Mouse (Mus musculus): ENCODE data around the gene Sipa1.

Gene Sipa1

DNA sequence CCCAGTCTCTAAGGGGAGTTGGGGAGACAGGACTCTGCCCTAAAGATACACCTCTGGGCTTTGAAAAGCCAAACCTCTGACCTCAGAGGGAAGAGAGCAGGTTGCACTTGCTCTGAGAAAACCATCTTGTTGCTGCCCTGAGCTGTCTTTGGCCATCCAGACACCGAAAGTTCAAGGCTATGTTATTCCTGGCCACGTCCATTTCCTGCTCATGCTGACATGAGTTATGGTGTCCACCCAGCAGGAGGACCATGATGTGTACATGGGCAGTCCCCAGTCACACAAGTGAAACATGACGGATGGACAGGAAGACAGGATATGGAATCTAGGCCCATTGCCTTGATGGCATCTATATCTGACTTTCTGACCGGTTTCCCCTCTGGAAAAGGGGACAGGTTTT, 16.9 kb upstream of the Sipa1 start:
- peaks cover 13% of the 10 kb centered on the region for H3K4me1 ChIP-seq (replicated peaks; ENCODE audit: low read depth, low read length)
- H3K36me3 ChIP-seq (ENCODE audit: insufficient read depth, low read length), result peaks cover 97% of the 10 kb centered on the region
- TF ChIP-seq CTCF (conservative IDR thresholded peaks at IDR 0.05; ENCODE audit: low read length) (no peak), NANOG (IDR thresholded peaks at IDR 0.05; ENCODE audit: borderline replicate concordance, low read length) (no peak), POU5F1 (IDR thresholded peaks at IDR 0.05; ENCODE audit: borderline replicate concordance, low read length) (no peak)
- H3K4me3 ChIP-seq (replicated peaks; ENCODE audit: low read length), result no peak overlapping the region
- no peaks in the 10 kb centered on the region for H3K27me3 ChIP-seq (ENCODE audit: insufficient read depth, low read length)
- H3K9me3 ChIP-seq (ENCODE audit: low read length), result no peaks in the 10 kb centered on the region

DNA sequence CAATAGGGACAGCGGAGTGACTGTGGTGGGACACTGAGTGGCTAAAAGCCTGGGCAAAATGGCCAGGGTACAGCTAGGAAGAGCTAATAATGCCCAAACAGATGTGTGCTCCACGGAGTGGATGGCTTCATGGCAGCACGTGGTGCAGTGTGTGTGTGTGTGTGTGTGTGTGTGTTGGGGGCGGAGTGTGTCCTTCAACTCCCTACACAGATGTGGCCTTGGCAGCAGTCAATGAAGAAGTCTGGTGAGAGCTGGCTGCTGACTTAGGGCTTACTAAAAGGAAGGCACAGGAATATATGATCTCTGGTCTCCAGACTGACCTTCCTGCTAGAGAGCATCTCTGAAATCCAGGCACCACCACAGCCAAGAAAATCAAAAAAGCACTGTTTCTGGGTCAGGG, 4.9 kb upstream of the Sipa1 start:
- TF ChIP-seq NANOG (IDR thresholded peaks at IDR 0.05; ENCODE audit: borderline replicate concordance, low read length) (no peak), POU5F1 (IDR thresholded peaks at IDR 0.05; ENCODE audit: borderline replicate concordance, low read length) (no peak), CTCF (conservative IDR thresholded peaks at IDR 0.05; ENCODE audit: low read length) (no peak)
- peaks cover 41% of the 10 kb centered on the region for H3K4me1 ChIP-seq (replicated peaks; ENCODE audit: low read depth, low read length)
- H3K27me3 ChIP-seq (ENCODE audit: insufficient read depth, low read length), result no peaks in the 10 kb centered on the region
- H3K4me3 ChIP-seq (replicated peaks; ENCODE audit: low read length), result no peak overlapping the region
- peaks cover 88% of the 10 kb centered on the region for H3K36me3 ChIP-seq (ENCODE audit: insufficient read depth, low read length)
- H3K9me3 ChIP-seq (ENCODE audit: low read length), result no peaks in the 10 kb centered on the region

DNA sequence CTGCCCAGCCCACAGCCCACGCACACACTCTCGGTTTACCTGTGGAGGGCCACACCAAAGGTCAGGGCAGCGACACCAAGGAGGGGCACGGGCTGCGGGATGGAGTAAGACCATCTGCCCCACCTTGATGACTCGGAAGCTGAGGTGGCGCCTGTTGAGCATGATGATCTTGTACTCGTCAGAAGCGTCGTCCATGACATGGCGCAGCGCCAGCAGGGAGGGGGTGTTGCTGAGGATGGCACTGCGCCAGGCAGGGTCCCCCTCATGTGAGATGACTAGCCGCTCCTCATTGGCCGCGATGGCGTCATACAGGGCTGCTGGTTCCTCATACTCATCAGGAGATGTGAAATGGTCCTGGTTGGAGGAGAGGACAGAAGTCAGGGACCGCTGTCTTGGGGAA, 2.9 kb upstream of the Sipa1 start:
- Histone ChIP-seq H3K27me3 (ENCODE audit: insufficient read depth, low read length) (peaks cover 4% of the 10 kb centered on the region; the same call in 1 of the 2 replicates), H3K9me3 (ENCODE audit: low read length) (no peaks in the 10 kb centered on the region), H3K36me3 (ENCODE audit: insufficient read depth, low read length) (peaks cover 68% of the 10 kb centered on the region), H3K4me1 (replicated peaks; ENCODE audit: low read depth, low read length) (peaks cover 56% of the 10 kb centered on the region), H3K4me3 (replicated peaks; ENCODE audit: low read length) (peak overlapping the region; percentile 26; the same call in 1 of the 2 replicates)
- TF ChIP-seq POU5F1 (IDR thresholded peaks at IDR 0.05; ENCODE audit: borderline replicate concordance, low read length), result no peak
- TF ChIP-seq CTCF (conservative IDR thresholded peaks at IDR 0.05; ENCODE audit: low read length), result no peak

DNA sequence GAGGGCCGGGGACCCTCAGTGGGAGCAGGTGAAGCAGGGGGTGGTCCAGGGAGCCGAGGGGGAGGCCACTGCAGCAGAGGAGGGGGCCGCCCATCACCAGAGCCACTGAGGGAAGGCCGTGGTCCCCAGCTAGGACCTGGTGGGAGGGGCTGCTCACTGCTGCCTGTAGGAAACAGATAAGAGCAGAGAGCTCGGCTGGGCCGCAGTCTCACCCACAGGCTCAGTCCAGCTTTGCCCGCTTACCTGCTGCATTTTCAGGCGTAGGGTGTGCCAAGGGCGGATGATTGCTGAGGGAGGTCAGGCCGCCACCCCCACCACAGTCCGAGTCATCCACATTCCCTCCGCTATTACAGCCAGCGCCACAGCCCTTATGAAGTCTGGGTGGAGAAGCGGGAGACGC, 2.0 kb upstream of the Sipa1 start:
- Histone ChIP-seq H3K27me3 (ENCODE audit: insufficient read depth, low read length) (peaks cover 12% of the 10 kb centered on the region), H3K4me1 (replicated peaks; ENCODE audit: low read depth, low read length) (peaks cover 65% of the 10 kb centered on the region), H3K36me3 (ENCODE audit: insufficient read depth, low read length) (peaks cover 59% of the 10 kb centered on the region), H3K4me3 (replicated peaks; ENCODE audit: low read length) (peak overlapping the region; percentile 43), H3K9me3 (ENCODE audit: low read length) (no peaks in the 10 kb centered on the region)
- TF ChIP-seq POU5F1 (IDR thresholded peaks at IDR 0.05; ENCODE audit: borderline replicate concordance, low read length) (no peak), NANOG (IDR thresholded peaks at IDR 0.05; ENCODE audit: borderline replicate concordance, low read length) (no peak), CTCF (conservative IDR thresholded peaks at IDR 0.05; ENCODE audit: low read length) (no peak)

DNA sequence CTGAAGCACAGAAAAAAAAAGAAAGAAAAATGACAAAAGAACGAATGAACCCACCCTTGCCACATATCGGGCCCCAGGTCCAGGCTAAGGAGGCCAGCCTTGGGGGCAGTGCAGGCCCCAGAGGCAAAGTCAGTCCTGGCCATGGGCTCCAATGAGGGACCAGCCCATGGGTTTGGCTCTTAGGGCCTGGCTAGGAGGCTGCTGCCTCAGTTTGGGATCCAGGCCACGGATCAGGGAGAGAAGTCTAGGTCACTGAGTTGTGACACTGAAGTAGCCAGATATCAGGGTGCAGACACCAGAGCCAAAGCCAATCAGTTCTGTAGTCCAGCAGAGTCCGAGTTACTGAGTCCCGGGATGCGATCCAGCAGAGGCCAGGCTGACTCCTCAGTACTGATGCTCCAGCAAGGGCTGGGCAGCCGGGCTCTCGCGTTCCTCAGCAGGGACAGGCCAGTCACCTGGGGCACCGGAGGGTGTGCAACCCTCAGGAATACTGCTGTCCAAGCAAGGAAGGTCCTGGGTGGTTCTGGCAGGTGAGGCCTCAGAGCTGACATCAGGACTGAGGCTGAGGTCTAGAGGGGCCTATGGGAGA, 1.3 kb upstream of the Sipa1 start:
- no peaks in the 10 kb centered on the region for H3K9me3 ChIP-seq (ENCODE audit: low read length)
- peaks cover 73% of the 10 kb centered on the region for H3K4me1 ChIP-seq (replicated peaks; ENCODE audit: low read depth, low read length)
- peaks cover 54% of the 10 kb centered on the region for H3K36me3 ChIP-seq (ENCODE audit: insufficient read depth, low read length)
- peaks cover 19% of the 10 kb centered on the region for H3K27me3 ChIP-seq (ENCODE audit: insufficient read depth, low read length)
- H3K4me3 ChIP-seq (replicated peaks; ENCODE audit: low read length), result no peak overlapping the region
- TF ChIP-seq POU5F1 (IDR thresholded peaks at IDR 0.05; ENCODE audit: borderline replicate concordance, low read length) (no peak), CTCF (conservative IDR thresholded peaks at IDR 0.05; ENCODE audit: low read length) (no peak), NANOG (IDR thresholded peaks at IDR 0.05; ENCODE audit: borderline replicate concordance, low read length) (no peak)

DNA sequence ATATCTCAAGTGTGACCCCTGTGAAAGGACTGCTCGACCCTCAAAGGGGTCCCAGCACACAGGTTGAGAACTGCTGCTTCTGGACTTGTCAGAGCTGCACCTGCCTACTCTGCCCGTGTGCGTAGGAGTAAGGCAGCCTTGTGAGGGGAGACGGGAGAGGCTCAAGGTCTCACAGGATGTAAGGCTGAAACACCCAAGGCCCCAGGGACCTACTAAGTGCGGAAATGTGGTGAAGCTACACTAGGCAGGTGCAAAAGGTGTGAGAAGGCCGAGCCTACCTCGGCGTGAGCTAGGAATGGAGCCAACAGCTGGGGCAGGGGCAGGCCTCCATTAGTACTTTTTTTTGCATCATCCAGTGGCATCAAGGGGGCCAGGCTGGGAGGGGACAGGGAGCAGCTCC, 1.2 kb downstream of the Sipa1 start:
- H3K36me3 ChIP-seq (ENCODE audit: insufficient read depth, low read length), result peaks cover 36% of the 10 kb centered on the region
- H3K4me3 ChIP-seq (replicated peaks; ENCODE audit: low read length), result 0 out of 2 replicates have a peak overlapping the region, but pooled peaks have one; percentile 29
- H3K27me3 ChIP-seq (ENCODE audit: insufficient read depth, low read length), result peaks cover 27% of the 10 kb centered on the region
- H3K9me3 ChIP-seq (ENCODE audit: low read length), result no peaks in the 10 kb centered on the region
- H3K4me1 ChIP-seq (replicated peaks; ENCODE audit: low read depth, low read length), result peaks cover 77% of the 10 kb centered on the region
- no peak for TF ChIP-seq NANOG (IDR thresholded peaks at IDR 0.05; ENCODE audit: borderline replicate concordance, low read length)
- no peak for TF ChIP-seq POU5F1 (IDR thresholded peaks at IDR 0.05; ENCODE audit: borderline replicate concordance, low read length)
- TF ChIP-seq CTCF (conservative IDR thresholded peaks at IDR 0.05; ENCODE audit: low read length), result no peak

DNA sequence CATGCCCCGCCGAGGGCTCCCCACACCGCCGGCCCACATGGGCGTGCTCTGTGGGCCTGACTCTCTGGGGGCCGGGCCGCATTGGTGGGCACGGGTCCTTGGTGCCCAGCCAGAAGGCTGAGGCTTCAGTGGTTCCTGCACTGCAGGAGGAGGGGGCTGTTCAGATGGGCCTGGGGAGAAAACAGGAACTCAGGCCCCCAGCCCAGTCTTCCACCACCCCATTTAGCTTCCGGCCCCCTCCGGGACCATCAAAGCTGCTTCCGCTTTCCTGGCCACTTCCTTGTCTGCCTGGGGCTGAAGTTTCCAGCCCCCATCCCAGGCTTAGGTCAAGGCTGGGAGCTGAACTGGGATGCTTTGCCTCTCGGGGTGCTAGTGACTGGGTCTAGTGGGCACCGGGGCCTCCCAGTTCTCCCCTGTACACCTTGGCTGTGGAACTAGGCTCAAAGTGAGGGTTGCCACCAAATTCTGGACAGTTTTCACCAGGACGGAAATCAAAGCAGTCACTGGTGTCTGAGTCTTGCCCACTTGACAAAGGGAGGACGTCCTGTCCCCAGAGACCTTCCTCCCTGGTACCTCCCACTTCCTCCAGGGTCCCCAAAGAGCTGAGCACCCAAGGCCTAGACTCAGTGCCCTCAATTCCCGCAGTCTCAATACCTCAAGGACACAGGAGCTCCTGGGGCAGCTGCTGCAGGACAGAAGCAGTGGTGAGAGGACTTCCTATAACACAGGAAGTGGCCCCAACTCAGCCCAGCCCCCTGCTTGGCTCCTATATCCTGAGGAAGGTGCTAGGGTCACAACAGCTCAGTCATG, 2.4 kb downstream of the Sipa1 start:
- Histone ChIP-seq H3K4me3 (replicated peaks; ENCODE audit: low read length) (peak overlapping the region; percentile 73), H3K4me1 (replicated peaks; ENCODE audit: low read depth, low read length) (peaks cover 66% of the 10 kb centered on the region), H3K9me3 (ENCODE audit: low read length) (no peaks in the 10 kb centered on the region), H3K27me3 (ENCODE audit: insufficient read depth, low read length) (peaks cover 35% of the 10 kb centered on the region), H3K36me3 (ENCODE audit: insufficient read depth, low read length) (peaks cover 33% of the 10 kb centered on the region)
- no peak for TF ChIP-seq CTCF (conservative IDR thresholded peaks at IDR 0.05; ENCODE audit: low read length)
- no peak for TF ChIP-seq POU5F1 (IDR thresholded peaks at IDR 0.05; ENCODE audit: borderline replicate concordance, low read length)
- TF ChIP-seq NANOG (IDR thresholded peaks at IDR 0.05; ENCODE audit: borderline replicate concordance, low read length), result no peak

DNA sequence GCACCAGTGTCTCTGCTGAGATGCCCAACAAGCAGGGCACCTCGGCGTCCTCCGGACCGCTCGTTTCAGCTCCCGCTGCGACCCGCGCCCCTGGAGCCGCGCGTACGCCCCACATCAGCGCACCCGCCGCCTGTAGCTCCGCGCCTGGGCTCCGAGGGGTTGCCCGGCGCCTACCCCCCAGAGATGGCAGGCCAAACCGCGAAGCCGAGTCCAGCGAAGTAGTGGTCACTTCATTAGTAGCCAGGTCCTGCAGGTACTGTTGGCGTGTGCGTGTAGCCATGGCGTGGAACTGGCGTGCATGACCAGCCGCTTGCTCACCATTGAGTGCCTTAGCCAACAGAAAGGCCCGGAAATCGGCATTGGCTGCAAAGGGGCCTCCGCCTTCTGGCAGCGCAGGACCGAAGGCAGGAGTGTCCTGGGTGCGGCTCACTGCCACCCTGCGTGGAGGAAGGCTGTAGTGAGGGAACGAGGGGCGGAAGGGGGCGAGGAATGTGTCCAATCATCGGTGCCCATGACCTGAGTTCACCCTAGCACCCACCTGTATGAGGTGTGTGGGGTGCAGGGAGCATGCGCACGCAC, 8.7 kb downstream of the Sipa1 start:
- H3K4me3 ChIP-seq (replicated peaks; ENCODE audit: low read length), result peak overlapping the region; percentile 83
- H3K4me1 ChIP-seq (replicated peaks; ENCODE audit: low read depth, low read length), result peaks cover 61% of the 10 kb centered on the region
- H3K9me3 ChIP-seq (ENCODE audit: low read length), result no peaks in the 10 kb centered on the region
- peaks cover 31% of the 10 kb centered on the region for H3K36me3 ChIP-seq (ENCODE audit: insufficient read depth, low read length)
- H3K27me3 ChIP-seq (ENCODE audit: insufficient read depth, low read length), result peaks cover 42% of the 10 kb centered on the region
- TF ChIP-seq NANOG (IDR thresholded peaks at IDR 0.05; ENCODE audit: borderline replicate concordance, low read length) (no peak), CTCF (conservative IDR thresholded peaks at IDR 0.05; ENCODE audit: low read length) (no peak), POU5F1 (IDR thresholded peaks at IDR 0.05; ENCODE audit: borderline replicate concordance, low read length) (no peak)
